Mouse (Mus musculus) MEL-GATA-1-ER (cell line): ENCODE measurements around the gene Olfr97.
"Not testable (repeated sequence)": the region's sequence is repeated elsewhere in the genome, so short reads cannot be mapped to it uniquely, and the experiment has no call there.

Experiments used
- DNase-seq: peaks from one replicate; pipeline ENCODE4 v3.0.0-alpha.2; 2012; ENCODE audit warnings: low read depth; ENCODE audit errors: extremely low read depth

The Olfr97 gene

DNA sequence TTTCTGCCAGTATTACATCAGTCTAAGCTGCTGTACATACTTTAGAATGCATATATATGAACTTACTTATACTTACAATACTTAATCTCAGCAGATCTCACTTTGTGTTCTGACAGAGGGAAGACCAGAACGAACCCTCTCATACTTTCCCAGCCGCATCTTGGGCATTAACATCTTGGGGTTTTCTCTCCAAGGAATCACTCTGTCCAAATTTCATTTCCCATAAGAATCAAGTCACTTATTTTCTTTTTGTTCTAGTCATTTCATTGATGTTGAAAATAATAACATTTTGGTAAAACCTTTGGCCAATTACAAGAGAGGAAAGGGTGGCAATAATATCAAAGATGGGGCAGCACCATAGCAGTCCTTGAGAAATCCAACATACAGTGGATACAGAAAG is at the start of gene Olfr97:
Olfr97 (minus strand) TSS at position 101 of the 400 bp plus-strand sequence.
- not testable (repeated sequence) for DNase-seq

GRCm38 (mm10) chr17:37283360-37283759 is 46.2 kb upstream of the Olfr97 start, which contains the start of gene Olfr99:
TSS of gene Olfr99 (minus strand) at chr17:37283460.
- DNase-seq: no peak

DNA sequence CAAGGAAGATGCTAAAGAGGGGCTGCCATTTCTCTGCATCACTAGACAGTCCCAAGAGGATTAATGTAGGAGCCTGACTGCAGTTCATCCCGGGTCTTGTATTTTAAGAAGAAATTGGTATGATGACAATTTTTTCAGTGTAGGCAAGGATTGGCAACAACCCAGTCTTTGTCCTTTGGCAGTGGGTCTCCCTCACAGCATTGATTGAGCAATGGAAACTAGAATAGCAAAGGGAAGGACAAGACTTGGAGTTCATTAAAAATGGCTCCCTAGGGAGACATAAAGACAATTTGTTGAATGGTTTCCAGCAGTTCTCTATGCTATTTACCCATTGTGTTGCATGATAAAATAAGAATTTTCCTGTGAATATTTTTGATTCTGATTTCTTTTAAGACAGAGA is 43.2 kb upstream of the Olfr97 start:
- DNase-seq: no peak

DNA sequence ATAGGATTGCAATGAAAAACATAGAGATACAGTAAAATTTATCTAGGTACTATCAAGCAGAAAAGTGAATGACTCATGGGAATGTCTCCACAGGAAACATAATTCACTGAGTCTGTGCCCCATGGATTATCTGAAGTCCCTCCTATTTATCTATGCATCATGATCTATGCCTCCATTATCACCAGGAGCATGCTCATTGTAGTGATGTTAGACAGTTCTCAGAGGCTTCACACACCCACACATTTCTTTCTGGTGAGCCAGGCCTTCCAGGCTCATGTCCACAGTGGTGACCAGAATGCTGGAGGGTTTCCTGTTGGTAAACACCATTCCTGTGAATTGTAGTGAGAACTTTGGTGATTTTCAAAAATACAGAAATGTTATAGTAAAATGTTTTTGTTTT is 39.4 kb upstream of the Olfr97 start:
- DNase-seq: no peak

GRCm38 (mm10) chr17:37275626-37276248 is 38.6 kb upstream of the Olfr97 start:
- no peak for DNase-seq

GRCm38 (mm10) chr17:37270702-37271092 is 33.6 kb upstream of the Olfr97 start:
- peak; percentile 15 for DNase-seq

DNA sequence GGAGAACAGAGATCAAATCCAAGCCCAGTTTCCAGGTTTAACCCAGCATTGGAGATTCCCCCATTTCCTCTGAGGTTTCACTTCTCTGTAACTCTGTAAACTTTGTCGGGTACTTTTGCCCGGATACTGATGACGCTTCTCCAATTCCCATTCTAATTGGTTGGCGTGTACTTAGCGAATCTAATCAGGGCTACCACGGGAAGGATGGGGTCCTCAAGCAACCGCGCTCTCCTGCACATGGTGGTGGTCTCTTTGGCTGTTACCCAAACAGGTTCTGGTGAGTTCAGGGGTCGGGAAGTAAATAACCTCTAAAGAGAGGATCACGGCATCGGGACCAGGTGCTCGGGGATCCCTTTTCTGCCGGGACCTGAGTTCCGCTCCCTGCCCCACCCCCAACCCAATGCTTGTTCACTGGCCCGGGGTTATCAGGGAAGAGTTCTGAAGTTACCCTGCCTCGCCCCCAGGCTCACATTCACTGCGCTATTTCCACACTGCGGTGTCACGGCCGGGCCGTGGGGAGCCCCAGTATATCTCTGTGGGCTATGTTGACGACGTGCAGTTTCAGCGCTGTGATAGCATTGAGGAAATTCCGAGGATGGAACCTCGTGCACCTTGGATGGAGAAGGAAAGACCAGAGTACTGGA is 33.0 kb upstream of the Olfr97 start, which contains the start of gene H2-M3:
H2-M3 (plus strand) TSS at position 163 of the 644 bp plus-strand sequence.
- DNase-seq: peak; percentile 77

DNA sequence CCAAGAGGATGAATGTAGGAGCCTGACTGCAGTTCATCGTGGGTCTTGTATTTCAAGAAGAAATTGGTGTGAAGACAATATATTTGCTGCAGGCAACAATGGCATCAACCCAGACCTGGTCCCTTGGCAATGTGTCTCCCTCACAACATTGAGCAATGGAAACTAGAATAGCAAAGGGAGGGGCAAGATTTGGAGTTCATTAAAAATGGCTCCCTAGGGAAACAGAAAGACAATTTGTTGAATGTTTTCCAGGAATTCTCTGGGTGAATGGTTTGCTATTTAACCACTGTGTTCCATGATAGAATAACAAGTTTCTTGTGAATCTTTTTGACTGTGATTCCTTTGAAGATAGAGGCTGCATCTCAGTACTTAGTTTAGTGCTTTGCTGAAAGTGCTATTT is 26.5 kb upstream of the Olfr97 start, which contains the start of gene Olfr98:
Olfr98 (minus strand) TSS at position 124 of the 400 bp plus-strand sequence.
- DNase-seq: no peak

DNA sequence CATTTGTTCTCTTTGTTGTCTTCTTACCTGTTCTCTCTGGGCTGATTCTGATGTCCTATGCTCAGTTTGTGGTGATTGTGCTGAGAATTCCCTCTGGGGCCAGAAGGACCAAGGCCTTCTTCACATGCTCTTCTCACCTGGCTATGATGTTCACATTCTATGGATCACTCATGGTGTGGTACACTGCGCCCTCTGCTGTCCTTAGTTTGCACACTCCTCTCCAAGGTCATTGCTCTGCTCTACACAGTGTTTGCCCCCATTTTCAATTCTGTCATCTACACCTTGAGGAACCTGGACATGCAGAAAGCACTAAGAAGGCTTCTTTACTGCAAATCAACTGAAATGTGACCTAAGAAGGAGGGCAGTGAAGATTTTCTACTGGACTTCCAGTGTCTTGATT is 13.4 kb upstream of the Olfr97 start:
- DNase-seq: no peak

- DNase-seq: no peak
These were observed 12.3 kb upstream of the Olfr97 start for GRCm38 (mm10) chr17:37249460-37249859.

GRCm38 (mm10) chr17:37246715-37247114 is 9.6 kb upstream of the Olfr97 start:
- DNase-seq: peak; percentile 53

GRCm38 (mm10) chr17:37242198-37242597 is 5.1 kb upstream of the Olfr97 start:
- DNase-seq: no peak

GRCm38 (mm10) chr17:37221879-37222278 is 15.3 kb downstream of the Olfr97 start:
- DNase-seq: no peak

- DNase-seq: no peak
These were observed 17.3 kb downstream of the Olfr97 start, which contains the start of gene Olfr96 for GRCm38 (mm10) chr17:37219846-37220245. TSS of gene Olfr96 (plus strand) at chr17:37220146.

DNA sequence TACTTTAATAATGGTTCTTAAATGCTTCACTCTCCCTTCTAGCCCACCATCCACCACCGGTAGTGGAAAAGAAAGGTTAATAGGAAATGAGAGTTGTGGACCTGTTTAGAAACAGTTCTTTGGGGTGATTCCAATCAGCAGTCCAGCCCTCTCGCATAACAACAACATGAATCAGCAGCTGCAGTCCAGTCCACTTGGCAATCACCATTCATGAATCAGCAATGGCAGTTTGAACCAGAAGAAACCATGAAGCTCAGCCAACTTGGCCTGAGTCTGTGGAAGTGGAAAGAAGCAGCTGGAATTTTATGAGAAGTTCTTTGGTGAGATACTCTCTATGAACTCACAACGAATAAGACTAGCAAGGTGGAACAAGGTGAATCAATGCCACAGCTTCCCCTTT is 18.6 kb downstream of the Olfr97 start:
- DNase-seq: no peak

DNA sequence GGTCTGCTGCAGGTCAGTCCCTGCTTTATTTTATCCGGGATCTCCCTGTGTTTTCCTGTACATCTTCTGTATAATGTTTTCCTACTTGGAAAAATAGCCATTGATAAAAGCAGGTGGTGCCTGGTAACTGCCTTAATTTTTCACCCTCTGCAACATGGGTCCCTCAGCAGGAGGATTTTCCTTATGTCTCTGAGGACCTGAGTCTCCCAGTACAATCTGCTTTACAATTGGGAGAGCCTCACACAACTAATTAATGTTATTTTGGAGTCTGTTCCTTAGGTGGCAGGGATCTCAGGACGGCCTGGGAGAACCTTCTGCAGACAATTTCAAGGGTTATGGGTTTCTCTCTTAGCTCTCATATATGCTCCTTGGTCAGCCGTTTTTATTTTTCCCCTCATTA is 24.1 kb downstream of the Olfr97 start, which contains the start of gene Olfr95:
Olfr95 (minus strand) TSS at position 101 of the 400 bp plus-strand sequence.
- DNase-seq: no peak

DNA sequence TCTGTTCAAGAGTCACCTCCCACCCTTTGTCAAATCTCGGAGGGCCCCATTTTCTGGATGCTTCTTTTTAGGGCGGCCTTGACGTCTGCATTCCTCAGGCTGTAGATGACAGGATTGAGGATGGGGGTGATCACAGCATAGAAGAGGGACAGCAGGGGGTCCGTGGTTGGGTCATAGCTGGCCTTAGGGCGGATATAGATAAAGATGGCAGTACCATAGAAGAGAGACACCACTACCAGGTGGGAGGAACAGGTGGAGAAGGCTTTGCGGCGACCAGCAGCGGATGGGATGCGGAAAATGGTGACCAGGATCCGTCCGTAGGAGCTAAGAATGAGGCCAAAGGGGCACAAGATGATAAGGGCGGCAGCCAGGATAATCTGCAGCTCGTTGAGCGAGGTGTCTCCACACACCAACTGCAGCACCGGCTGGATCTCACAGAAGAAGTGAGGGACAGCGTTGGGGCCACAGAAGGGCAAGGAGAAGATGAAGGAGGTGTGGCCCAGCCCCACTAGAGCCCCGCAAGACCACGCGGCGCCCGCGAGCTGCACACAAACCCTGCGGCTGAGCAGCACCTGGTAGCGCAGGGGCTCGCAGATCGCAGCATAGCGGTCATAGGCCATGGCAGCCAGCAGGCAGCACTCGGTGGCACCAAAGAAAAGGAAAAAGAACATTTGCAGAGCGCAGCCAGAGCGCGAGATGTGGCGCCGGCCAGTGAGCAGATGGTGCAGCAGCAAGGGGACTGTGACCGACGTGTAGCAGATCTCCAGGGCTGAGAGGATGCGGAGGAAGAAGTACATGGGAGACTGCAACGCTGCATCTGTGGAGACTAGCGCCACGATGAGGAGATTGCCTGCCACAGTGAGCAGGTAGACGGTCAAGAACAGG is 26.0 kb downstream of the Olfr97 start:
- DNase-seq: no peak

- DNase-seq: no peak
These were observed 33.3 kb downstream of the Olfr97 start for GRCm38 (mm10) chr17:37203917-37204236.

DNA sequence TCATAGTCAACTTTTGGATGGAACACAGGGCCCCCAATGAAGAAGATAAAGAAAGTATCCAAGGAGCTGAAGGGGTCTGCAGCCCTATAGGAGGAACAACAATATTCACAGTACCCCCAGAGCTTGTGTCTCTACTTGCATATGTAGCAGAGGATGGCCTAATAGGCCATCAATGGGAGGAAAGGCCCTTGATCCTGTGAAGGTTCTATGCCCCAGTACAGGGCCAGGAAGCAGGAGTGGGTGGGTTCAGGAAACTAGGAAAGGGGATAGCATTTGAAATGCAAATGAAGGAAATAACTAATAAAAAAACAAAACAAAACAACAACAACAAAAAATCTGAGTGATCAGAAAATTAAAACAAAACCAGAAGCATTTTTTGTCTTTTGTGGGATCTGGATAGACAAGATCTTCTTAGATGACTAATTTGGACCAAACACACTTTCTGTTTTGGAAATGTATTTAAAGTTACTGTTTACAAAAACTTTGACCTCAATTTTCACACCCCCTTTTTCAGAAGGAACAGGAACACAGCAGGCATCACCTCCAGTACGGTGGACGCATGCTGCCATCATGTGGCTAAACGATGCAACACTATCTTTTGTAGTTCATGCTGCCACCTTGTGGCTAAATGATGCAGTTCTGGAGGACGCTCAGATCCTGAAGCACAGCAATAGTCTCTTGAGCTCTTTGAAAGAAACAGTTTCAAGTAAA is 33.8 kb downstream of the Olfr97 start:
- peak; percentile 76 for DNase-seq

- DNase-seq: no peak
These were observed 36.2 kb downstream of the Olfr97 start, which contains the start of gene Olfr94 for GRCm38 (mm10) chr17:37200894-37201293. TSS of gene Olfr94 (minus strand) at chr17:37200994.
